Mouse (Mus musculus) yolk sac, embryonic 10.5 days (tissue): ENCODE measurements around the gene Scaf4.
"Not testable (repeated sequence)": the region's sequence is repeated elsewhere in the genome, so short reads cannot be mapped to it uniquely, and the experiment has no call there.

Source experiments
- DNase-seq: peaks from one replicate; pipeline ENCODE4 v3.0.0-alpha.2; 2017; ENCODE audit warnings: low spot score

Scaf4 gene

DNA sequence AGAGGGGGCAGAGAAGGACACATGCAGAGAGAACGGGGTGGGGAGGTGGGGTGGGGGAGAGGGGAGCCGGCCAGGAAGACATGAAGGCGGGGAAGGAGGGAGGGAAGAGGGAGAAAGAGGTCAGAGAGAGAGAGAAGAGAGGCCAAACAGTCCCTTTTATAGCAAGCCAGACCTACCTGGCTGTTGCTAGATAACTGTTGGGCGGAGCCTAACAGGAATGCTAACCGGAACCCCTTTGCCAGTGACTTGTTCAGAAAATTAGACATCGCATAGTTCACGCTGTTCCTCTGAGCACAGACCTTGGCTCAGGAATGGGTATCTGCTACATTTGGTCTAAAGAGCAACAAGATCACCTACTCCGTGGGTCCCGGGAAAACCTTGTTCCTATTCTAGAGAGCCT, 6.7 kb upstream of the Scaf4 start:
- DNase-seq, result no peak

DNA sequence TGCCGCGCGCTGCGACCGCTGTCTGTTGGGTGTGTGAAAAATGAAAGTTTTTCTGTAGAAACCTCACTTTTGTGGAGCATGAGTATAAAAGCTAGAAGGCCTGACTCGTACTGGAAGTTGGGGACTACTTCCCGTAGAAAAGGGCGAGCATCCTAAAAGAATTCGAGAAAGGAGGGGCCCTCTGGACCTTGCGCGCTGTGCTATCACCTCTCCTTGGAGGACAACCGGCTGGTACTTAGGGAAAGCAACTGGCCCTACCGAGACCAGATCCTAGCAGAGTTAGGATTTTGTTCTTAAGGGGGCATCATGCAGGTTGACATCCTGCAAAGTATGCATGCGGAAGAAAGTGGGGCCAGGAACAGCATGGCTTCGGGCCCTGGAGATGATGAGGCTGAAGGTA, 613 bp upstream of the Scaf4 start:
- DNase-seq, result no peak

DNA sequence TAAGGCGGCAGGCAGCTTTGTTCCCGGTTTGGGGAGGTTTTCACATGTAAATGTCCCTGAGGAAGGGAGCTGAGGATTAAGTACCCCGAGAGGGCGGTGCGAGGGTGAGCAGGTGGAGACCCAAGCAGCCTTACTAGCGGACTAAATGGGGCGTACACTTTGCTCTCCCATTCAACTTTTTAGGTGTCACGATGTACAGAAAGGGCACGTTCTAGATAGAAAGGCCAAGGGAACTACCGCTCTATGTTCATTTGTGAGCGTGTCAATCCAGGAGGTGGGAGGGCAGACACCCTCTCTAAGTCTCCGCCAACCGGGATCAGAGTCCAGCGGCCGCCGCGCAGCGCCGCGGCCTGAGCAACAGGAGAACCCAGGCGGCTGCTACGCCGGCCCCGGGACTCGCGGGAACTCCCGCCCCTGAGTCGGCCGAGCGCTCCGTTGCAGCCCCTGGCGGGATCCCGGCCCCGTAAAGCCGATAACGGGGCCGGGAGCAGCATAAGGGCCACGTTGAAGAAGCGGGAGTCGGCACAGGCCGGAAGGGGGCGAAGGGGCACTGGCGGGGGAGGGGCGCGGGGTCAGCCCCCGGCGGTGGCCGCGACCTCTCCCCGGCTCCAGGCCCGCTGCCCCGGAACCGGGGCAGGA, 918 bp downstream of the Scaf4 start:
- DNase-seq, result peak; percentile 75

DNA sequence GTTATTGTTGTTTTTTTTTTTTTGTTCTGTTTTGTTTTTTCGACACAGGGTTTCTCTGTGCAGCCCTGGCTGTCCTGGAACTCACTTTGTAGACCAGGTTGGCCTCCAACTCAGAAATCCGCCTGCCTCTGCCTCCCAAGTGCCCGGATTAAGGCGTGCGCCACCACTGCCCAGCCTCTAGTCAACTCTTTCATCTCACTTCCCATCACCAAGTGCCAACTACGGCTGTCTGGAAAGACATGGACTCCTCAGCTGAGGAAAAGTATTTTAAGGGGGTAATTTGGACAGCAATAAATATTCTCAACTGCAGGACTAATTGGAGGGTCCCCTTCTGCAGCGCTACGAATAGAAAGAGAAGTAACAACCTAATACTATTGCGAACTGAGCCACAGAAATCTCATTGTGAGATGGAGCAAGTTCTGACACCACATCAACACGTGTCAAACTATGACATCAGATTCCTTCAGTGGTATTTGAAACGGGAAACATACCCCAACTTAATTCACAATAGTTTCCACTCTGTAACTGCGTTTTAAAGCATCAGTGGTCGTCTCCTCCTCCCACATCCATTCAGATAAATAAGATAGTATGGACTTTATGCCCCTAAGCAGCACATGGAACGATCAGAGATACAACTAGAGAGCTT, 1.6 kb downstream of the Scaf4 start:
- DNase-seq, result no peak

DNA sequence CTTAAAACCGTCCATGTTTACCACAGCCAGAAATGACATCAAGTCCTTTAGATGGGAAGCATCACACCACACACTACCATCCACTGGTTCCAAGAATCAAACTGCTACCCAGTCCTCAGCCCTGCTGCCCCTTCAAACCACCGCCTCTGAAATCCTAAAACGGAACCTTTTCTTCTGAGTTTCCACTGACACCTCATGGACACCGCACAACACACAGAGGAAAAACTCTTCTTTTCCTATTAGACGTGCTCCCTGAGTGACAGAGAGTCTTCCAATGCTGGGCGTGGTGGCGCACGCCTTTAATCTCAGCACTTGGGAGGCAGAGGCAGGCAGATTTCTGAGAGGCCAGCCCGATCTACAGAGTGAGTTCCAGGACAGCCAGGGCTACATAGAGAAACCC, 2.9 kb downstream of the Scaf4 start:
- no peak for DNase-seq

DNA sequence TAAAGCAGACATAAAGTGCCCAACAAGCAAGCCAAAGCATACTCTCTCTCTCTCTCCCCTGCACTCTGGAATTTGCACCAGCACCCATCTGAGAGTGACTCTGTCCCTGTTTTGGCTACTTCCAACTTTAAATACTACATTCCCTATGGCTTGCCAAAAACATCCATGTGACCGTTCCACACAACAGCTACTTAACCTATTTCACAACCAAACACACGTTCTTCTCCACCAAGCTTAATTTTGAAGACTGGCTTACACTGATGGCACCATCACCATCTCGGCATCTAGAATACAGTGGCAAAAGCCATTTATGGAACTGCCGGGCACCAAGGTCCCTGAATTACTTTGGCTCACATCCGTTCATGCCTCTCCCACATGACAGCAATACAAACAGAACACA, 3.3 kb downstream of the Scaf4 start:
- DNase-seq, result no peak

DNA sequence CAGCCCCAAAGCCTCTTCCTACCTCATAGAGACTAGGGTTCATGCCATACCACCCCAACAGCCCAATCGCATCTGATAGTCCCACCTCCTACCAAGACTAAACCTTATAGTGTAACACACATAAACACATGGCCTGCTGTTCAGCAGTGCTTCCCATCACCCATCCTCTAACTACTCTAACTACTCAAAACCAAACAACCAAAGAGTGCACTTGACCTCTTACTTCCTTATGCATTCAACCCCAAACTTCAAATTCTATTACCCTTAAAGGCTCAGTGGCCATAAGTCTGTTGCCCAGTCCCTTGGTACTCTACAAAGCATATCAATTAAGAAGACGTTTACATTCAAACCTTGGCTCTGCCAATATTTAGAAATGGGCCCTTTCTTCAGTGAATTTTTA, 3.8 kb downstream of the Scaf4 start:
- no peak for DNase-seq

DNA sequence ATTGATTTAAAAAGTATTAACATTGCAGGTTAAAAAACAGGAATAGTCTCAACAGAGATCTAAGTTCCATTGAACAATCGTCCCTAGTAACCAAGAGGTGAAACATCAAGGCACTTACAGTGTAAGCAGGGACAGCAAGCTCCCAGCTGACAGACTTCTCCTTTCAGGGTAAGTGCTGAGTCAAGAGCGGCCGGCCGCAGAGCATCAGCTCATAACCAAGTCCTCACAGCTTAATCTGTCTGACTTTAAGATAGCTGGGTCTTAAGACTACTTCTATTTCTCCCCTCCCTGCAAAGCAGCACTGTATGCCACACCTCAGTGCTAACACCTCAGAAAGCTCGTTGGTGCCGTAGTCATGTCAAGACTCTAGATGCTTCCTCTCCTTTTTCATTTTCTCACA, 5.2 kb downstream of the Scaf4 start:
- DNase-seq, result no peak

DNA sequence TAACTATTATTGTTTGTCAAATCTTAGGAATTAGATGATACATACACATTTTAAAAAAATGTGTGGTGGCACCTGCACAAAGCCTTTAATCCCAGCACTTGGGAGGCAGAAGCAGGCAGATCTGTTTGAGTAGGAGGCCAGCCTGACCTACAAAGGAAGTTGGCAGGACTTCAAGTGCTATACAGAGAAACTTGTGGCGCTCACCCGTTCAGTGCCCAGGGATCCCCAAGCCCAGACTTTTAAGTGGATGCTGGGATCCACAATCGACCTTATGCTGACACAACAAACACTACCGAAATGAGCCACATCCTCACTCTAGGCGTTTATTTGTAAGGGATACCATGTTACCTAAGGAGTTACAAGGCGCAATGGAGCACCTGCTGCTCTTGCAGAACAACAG, 8.8 kb downstream of the Scaf4 start:
- no peak for DNase-seq

DNA sequence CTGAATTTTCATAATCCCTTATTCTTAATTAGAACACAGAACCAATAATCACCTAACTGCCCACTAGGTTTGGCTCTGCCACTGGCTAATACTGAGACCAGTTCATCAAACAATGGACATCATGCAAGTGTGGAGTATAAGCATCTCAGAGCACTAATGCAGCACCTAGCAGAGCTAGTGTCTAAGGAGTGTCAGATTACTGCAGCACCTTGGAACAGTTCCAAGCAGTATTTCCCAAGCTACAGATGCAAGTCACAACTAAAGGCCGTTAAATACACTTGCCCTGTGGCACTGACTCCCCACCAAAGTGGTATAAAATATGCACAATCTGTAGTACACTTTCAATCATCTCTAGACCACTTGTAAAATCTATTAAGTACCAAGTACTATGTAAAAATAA, 17.7 kb downstream of the Scaf4 start:
- no peak for DNase-seq

DNA sequence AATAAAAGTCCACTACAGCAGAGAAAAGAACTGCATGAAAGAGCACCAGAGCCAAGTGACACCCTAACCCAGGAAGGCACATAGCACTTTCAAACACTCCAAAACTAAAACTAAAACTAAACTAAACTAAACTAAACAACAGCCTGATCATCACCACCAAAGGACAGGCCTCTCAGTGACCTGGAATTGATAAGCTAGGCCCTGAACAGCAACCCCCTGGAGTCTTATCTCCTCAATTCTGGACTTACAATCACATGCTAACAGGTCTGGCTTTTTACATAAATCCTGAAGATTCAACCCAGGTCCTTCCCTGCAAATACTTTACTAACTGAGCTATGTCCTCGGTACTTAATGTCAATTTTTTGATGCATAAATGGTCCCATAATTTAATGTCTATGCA, 19.2 kb downstream of the Scaf4 start:
- DNase-seq, result peak; percentile 42

DNA sequence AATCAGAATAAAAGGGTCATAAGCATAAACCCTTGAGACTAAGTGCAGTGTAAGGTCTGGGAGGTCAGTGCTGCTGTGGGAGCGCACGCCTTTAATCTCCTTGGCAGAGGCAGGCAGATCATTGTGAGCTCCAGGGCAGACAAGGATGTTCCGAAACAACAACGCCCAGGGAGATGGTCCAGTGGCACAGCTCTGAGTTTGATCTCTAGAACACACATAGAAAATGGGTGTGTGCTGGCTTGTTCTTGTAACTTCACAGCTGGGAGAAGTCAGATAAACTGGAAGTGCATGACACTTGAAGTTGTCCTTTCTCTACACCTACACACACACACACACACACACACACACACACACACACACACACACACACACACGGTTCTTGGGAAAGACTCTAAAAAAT, 20.3 kb downstream of the Scaf4 start:
- DNase-seq, result no peak

DNA sequence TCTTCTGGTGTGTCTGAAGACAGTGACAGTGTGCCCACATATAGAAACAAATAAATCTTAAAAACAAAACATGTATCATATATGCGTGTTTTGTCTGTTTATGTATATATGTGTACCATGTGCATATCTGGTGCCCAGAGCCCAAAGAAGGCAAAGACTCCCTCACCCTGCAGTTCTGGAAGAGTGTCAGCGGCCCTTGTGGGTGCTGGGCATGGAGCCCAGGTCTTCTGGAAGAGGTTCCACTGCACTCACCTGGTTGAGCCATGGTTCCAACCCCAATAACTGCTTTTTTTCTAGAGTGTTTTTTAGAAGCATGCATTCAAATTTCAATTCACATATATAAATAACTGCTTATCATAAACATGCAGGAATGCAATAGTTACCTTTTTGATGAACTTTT, 22.5 kb downstream of the Scaf4 start:
- DNase-seq, result no peak

DNA sequence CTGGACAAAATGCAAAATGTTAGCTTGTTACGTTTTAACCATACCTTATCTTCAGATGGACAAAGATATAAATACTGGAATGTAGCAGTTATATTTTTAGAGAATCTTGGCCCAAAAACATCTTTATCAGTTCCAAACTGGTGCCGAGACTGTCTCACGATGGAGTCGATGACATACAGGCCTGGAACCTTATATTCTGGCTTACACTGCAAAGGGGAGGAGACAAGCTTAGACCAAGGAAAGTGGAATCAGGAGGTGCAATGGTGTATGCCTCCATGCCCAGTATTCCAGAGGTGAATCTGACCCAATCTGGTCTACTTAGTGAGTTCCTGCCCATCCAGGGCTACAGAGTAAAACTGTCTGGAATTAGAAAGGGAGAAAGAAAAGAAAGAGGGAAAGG, 24.2 kb downstream of the Scaf4 start:
- DNase-seq, result no peak

DNA sequence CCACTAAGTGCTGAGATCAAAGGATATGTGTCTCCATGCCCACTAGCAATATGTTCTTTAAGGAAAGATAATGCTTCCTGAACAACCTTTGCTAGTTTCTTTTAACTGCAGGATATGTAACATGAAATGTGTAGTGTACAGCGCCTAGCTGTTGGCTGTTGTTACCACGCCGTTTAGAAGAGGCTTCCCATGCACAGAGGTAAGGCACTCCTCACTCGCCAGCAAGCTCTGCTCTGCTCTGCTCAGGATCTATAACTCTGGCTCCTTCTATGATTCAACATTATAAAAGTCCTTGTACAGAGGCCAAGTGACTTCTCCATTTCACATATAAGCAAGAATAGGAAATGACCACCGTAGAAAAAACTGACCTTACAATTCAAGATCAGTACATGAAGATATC, 24.7 kb downstream of the Scaf4 start:
- DNase-seq, result no peak

DNA sequence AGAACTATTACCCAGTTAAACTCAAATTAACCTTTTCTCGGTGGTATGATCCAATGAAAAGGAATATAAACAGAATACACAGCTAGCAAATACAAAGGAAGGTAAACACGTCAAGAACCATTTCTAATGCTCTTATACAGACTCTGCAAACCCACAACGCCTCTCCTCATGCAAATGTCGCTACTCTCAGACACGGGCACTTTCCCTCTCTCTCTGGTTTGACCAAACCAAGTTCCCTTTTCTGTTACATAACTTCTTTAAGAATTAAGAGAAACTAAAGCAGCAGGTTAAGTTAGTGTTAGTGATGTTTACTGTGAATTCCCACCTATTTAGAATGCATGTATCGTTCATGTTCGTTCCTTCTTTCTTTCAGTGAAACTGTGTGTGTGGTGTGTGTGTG, 25.4 kb downstream of the Scaf4 start:
- no peak for DNase-seq

DNA sequence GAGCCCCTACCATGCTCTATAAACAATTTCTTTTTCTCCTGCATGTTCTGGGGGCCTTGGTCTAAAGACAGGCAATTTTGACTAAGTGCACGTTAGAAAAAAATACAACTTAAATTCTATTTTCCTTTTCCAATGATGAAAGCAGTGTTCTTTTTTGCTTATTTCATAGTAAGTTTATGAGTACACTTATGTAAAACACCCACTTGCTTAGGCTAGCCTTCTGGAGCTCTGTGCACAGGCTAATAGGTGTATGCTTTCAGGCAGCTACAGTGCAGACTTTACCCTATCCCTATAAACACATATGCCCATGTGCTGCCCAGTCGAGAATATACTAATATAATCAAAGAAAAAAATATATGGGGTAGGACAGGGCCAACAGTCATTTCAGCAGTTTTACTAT, 31.8 kb downstream of the Scaf4 start:
- no peak for DNase-seq

DNA sequence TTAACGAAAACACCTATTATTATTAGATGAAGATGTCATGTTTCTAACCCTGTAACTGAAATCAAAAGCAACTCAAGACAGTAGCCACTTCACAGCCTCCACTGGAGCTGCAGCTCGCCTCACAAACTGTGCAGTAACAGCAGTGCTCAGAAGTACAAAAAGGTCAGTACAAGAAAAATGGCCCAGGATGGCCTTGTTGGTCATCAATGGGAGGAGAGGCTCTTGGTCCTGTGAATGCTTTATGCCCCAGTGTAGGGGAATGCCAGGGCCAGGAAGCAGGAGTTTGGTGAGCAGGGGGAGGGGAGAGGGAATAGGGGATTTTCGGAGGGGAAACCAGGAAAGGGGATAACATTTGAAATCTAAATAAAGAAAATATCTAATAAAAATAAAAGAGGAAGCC, 33.0 kb downstream of the Scaf4 start:
- DNase-seq, result not testable (repeated sequence)

DNA sequence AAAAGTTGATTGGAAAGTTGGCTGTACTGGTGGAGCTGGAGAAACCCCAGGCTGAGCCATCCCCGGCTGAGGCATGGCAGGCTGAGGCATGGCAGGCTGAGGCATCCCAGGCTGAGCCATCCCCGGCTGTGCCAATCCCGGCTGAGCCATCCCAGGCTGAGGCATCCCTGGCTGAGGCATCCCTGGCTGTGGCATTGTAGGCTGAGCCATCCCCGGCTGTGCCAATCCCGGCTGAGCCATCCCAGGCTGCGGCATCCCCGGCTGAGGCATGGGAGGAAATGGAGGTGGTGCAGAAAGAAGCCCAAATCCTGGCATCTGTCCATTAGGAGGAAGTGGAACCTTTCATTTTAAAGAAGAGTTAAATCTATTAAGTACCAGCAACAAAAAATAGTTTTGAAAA, 34.2 kb downstream of the Scaf4 start:
- no peak for DNase-seq

DNA sequence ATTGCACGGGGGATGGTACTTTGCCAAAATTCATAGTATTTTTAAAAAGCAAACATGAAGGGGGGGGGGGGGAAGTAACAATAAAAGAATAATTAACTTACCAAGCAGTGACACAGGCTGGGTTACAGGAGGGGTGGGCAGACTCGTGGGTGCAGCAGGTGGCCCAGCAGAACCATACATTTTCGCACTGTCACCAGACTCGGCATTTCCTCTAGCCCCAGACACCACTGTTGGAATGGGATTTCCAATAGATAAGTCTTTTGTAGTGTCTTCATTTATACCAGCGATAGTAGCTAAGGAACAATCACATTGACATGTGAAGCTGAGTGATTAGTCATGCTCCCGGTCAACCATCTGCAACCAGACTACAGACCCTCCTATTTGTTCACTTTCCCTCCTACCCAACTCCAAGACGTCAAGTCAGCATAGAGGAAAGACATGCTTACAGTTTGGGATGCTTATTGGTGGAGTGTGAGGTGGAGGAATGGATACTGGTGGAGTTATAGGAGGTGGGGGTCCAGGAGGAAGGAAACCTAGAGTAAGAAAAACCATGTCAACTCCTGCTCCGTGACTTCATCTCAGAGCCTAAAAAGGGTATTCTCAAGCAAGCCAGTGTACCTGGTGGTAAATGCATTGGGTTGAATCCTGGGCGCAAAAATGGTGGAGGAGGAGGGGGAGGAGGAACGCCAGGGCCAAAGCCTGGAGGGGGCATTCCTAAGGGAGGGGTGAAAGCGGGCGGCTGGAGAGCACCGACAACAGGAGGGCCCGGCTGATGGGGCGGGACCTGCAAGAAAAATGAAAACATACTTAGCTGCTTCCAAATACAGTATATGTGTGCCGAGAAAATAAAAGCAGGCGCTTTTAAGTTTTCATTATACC, 41.6 kb downstream of the Scaf4 start:
- no peak for DNase-seq

DNA sequence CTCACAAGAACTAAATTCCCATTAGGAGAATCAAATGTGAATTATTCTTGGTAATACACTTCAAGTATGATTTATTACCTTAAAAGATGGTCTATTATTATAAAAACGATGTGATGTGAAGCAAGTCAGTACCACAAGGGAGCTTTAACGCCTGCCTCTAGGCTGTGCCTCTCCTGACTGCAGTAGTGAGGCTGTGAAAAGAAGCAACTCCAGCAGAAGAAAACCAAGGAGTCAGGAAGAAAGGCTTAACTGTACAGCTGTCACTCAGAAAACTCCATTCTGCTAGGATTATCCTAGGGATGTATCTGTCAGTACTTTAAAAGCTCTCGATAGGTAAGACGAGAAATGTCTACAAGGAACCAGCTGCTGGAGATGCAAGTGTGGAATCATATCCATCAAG, 42.4 kb downstream of the Scaf4 start:
- no peak for DNase-seq

DNA sequence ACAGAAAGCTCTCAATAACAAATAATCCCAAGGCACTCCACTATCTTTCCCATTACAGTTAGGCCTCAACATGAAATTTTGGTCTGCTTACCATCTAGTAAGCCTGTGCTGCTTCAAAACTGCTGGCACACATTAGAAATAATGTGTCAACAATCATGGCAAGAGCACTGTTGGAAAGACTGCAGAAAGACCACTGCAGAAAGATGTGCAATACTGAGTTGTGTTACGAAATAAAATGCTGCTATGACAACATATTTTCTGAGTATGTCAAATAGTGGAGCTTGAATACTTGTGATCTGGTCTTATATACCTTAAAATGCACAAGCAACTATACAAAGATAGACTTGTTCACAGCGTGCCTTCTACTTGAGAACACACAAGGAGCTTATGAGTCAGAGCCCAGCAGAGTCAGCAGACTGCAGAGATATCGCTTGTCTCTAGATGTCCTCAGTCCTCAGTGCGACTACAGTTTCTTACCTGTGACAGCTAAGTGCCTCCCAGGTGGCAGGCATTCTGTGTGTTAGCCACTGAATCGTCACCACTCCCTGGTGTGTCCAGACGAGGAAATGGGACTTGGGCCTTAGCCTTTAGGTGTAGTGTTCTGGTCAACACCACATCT, 45.1 kb downstream of the Scaf4 start:
- DNase-seq, result no peak

DNA sequence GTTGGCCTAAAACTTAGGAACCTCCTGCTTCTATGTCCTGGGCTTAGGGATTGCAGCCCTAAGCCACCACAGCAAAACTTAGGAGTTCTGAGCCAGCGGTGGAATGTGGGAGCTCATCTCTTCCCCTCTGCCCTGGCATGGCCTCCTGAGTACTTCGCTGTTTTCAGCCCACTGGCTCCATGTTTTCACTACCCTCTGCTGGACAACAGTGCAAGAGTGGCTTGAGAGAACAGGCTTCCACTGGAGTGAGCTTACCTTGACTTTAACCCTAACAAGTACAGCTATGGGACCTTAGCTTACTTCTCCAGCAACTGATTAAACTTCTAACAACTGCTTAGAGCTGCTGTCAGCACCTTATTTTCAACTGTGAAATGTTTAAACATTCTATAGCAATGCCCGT, 49.1 kb downstream of the Scaf4 start:
- no peak for DNase-seq
